Mouse (Mus musculus): ENCODE measurements around the gene Tnfsf15.

Tnfsf15 gene

GRCm38 (mm10) chr4:63684412-63685252, 60.3 kb downstream of the Tnfsf15 start:
- no peak for DNase-seq (ENCODE audit: low spot score in 2 of 2)

GRCm38 (mm10) chr4:63683716-63684115, 61.2 kb downstream of the Tnfsf15 start:
- DNase-seq (ENCODE audit: low spot score in 2 of 2) = no peak

GRCm38 (mm10) chr4:63683056-63683455, 61.9 kb downstream of the Tnfsf15 start:
- DNase-seq (ENCODE audit: low spot score in 2 of 2) = no peak

- DNase-seq (ENCODE audit: low spot score in 2 of 2) = no peak
These were observed 62.5 kb downstream of the Tnfsf15 start for GRCm38 (mm10) chr4:63682441-63682840.

GRCm38 (mm10) chr4:63681557-63681956, 63.4 kb downstream of the Tnfsf15 start:
- DNase-seq (ENCODE audit: low spot score in 2 of 2) = no peak

Data from frontal cortex, postnatal 10 days (tissue).